Mouse (Mus musculus): Measurements from ENCODE around the gene Man1c1. TPM values are rescaled to one million over a fixed set of nuclear protein-coding genes. Genes with fewer than 3 reads are reported as not detected.

Gene Man1c1
- polyA plus RNA-seq, 1 experiment, result 4.6 TPM

GRCm38 (mm10) chr4:134604472-134604871 is 99.6 kb downstream of the Man1c1 start:
- Histone ChIP-seq H3K27me3 (replicated peaks; ENCODE audit: control insufficient read depth, insufficient read depth, low read length) (no peaks in the 10 kb centered on the region), H3K27ac (ENCODE audit: insufficient read depth, low read depth, low read length) (no peak overlapping the region), H3K4me3 (ENCODE audit: insufficient read depth, low read depth, low read length) (no peak overlapping the region), H3K36me3 (ENCODE audit: control insufficient read depth, insufficient read depth, low read length) (no peaks in the 10 kb centered on the region), H3K4me1 (ENCODE audit: control insufficient read depth, insufficient read depth, low read length) (peaks cover 7% of the 10 kb centered on the region; the same call in 1 of the 2 replicates)
- TF ChIP-seq CTCF (conservative IDR thresholded peaks at IDR 0.05; ENCODE audit: insufficient read depth, insufficient read length, low read depth, low read length) (no peak), POLR2A (IDR thresholded peaks at IDR 0.05; ENCODE audit: low read depth, low read length) (no peak)
- no peak for DNase-seq
- 69% methylated on average over 4 of the region's 4 CpGs for WGBS

GRCm38 (mm10) chr4:134603553-134603952 is 100.5 kb downstream of the Man1c1 start:
- H3K27me3 ChIP-seq (replicated peaks; ENCODE audit: control insufficient read depth, insufficient read depth, low read length), result no peaks in the 10 kb centered on the region
- DNase-seq, result peak; percentile 36
- H3K4me1 ChIP-seq (ENCODE audit: control insufficient read depth, insufficient read depth, low read length), result peaks cover 7% of the 10 kb centered on the region; the same call in 1 of the 2 replicates
- H3K36me3 ChIP-seq (ENCODE audit: control insufficient read depth, insufficient read depth, low read length), result no peaks in the 10 kb centered on the region
- TF ChIP-seq CTCF (conservative IDR thresholded peaks at IDR 0.05; ENCODE audit: insufficient read depth, insufficient read length, low read depth, low read length), result no peak
- TF ChIP-seq POLR2A (IDR thresholded peaks at IDR 0.05; ENCODE audit: low read depth, low read length), result no peak
- WGBS, result 54% methylated on average over 5 of the region's 5 CpGs
- no peak overlapping the region for H3K4me3 ChIP-seq (ENCODE audit: insufficient read depth, low read depth, low read length)
- no peak overlapping the region for H3K27ac ChIP-seq (ENCODE audit: insufficient read depth, low read depth, low read length)

- peaks cover 7% of the 10 kb centered on the region; the same call in 1 of the 2 replicates for H3K4me1 ChIP-seq (ENCODE audit: control insufficient read depth, insufficient read depth, low read length)
- H3K4me3 ChIP-seq (ENCODE audit: insufficient read depth, low read depth, low read length), result no peak overlapping the region
- WGBS, result 66% methylated on average over 3 of the region's 3 CpGs
- H3K36me3 ChIP-seq (ENCODE audit: control insufficient read depth, insufficient read depth, low read length), result no peaks in the 10 kb centered on the region
- H3K27me3 ChIP-seq (replicated peaks; ENCODE audit: control insufficient read depth, insufficient read depth, low read length), result no peaks in the 10 kb centered on the region
- no peak for DNase-seq
- TF ChIP-seq CTCF (conservative IDR thresholded peaks at IDR 0.05; ENCODE audit: insufficient read depth, insufficient read length, low read depth, low read length) (no peak), POLR2A (IDR thresholded peaks at IDR 0.05; ENCODE audit: low read depth, low read length) (no peak)
- no peak overlapping the region for H3K27ac ChIP-seq (ENCODE audit: insufficient read depth, low read depth, low read length)
Measured at GRCm38 (mm10) chr4:134602610-134603009, 101.5 kb downstream of the Man1c1 start.

- Histone ChIP-seq H3K4me3 (ENCODE audit: insufficient read depth, low read depth, low read length) (no peak overlapping the region), H3K4me1 (ENCODE audit: control insufficient read depth, insufficient read depth, low read length) (peaks cover 7% of the 10 kb centered on the region; the same call in 1 of the 2 replicates), H3K36me3 (ENCODE audit: control insufficient read depth, insufficient read depth, low read length) (no peaks in the 10 kb centered on the region), H3K27me3 (replicated peaks; ENCODE audit: control insufficient read depth, insufficient read depth, low read length) (no peaks in the 10 kb centered on the region), H3K27ac (ENCODE audit: insufficient read depth, low read depth, low read length) (no peak overlapping the region)
- TF ChIP-seq POLR2A (IDR thresholded peaks at IDR 0.05; ENCODE audit: low read depth, low read length) (no peak), CTCF (conservative IDR thresholded peaks at IDR 0.05; ENCODE audit: insufficient read depth, insufficient read length, low read depth, low read length) (no peak)
- WGBS, result 40% methylated on average over 7 of the region's 7 CpGs
- DNase-seq, result peak; percentile 40
Measured at GRCm38 (mm10) chr4:134601981-134602380, 102.1 kb downstream of the Man1c1 start.

GRCm38 (mm10) chr4:134601404-134601803 is 102.7 kb downstream of the Man1c1 start:
- peak overlapping the region; percentile 57 for H3K27ac ChIP-seq (ENCODE audit: insufficient read depth, low read depth, low read length)
- no peaks in the 10 kb centered on the region for H3K36me3 ChIP-seq (ENCODE audit: control insufficient read depth, insufficient read depth, low read length)
- 34% methylated on average over 8 of the region's 8 CpGs for WGBS
- H3K27me3 ChIP-seq (replicated peaks; ENCODE audit: control insufficient read depth, insufficient read depth, low read length), result no peaks in the 10 kb centered on the region
- peaks cover 7% of the 10 kb centered on the region; the same call in 1 of the 2 replicates for H3K4me1 ChIP-seq (ENCODE audit: control insufficient read depth, insufficient read depth, low read length)
- no peak overlapping the region for H3K4me3 ChIP-seq (ENCODE audit: insufficient read depth, low read depth, low read length)
- TF ChIP-seq POLR2A (IDR thresholded peaks at IDR 0.05; ENCODE audit: low read depth, low read length) (no peak), CTCF (conservative IDR thresholded peaks at IDR 0.05; ENCODE audit: insufficient read depth, insufficient read length, low read depth, low read length) (no peak)
- DNase-seq, result peak; percentile 47

- no peaks in the 10 kb centered on the region for H3K27me3 ChIP-seq (replicated peaks; ENCODE audit: control insufficient read depth, insufficient read depth, low read length)
- H3K36me3 ChIP-seq (ENCODE audit: control insufficient read depth, insufficient read depth, low read length), result no peaks in the 10 kb centered on the region
- DNase-seq, result peak; percentile 28
- H3K27ac ChIP-seq (ENCODE audit: insufficient read depth, low read depth, low read length), result peak overlapping the region; percentile 57
- no peak overlapping the region for H3K4me3 ChIP-seq (ENCODE audit: insufficient read depth, low read depth, low read length)
- no peak for TF ChIP-seq POLR2A (IDR thresholded peaks at IDR 0.05; ENCODE audit: low read depth, low read length)
- TF ChIP-seq CTCF (conservative IDR thresholded peaks at IDR 0.05; ENCODE audit: insufficient read depth, insufficient read length, low read depth, low read length), result no peak
- H3K4me1 ChIP-seq (ENCODE audit: control insufficient read depth, insufficient read depth, low read length), result peaks cover 7% of the 10 kb centered on the region; the same call in 1 of the 2 replicates
- WGBS, result 71% methylated on average over 7 of the region's 7 CpGs
Measured at GRCm38 (mm10) chr4:134600777-134601176, 103.3 kb downstream of the Man1c1 start.

- Histone ChIP-seq H3K27ac (ENCODE audit: insufficient read depth, low read depth, low read length) (no peak overlapping the region), H3K27me3 (replicated peaks; ENCODE audit: control insufficient read depth, insufficient read depth, low read length) (no peaks in the 10 kb centered on the region), H3K4me1 (ENCODE audit: control insufficient read depth, insufficient read depth, low read length) (peaks cover 7% of the 10 kb centered on the region; the same call in 1 of the 2 replicates), H3K4me3 (ENCODE audit: insufficient read depth, low read depth, low read length) (no peak overlapping the region), H3K36me3 (ENCODE audit: control insufficient read depth, insufficient read depth, low read length) (no peaks in the 10 kb centered on the region)
- 93% methylated on average over 9 of the region's 9 CpGs for WGBS
- no peak for DNase-seq
- TF ChIP-seq CTCF (conservative IDR thresholded peaks at IDR 0.05; ENCODE audit: insufficient read depth, insufficient read length, low read depth, low read length) (no peak), POLR2A (IDR thresholded peaks at IDR 0.05; ENCODE audit: low read depth, low read length) (no peak)
Measured at GRCm38 (mm10) chr4:134600060-134600459, 104.0 kb downstream of the Man1c1 start.

Data from kidney, adult 2 months (tissue).